Mouse (Mus musculus): ENCODE data around the gene 3100002H09Rik. TPM values are rescaled to one million over a fixed set of nuclear protein-coding genes. Genes with fewer than 3 reads are reported as not detected.

Gene 3100002H09Rik
- total and polyA plus RNA-seq, 3 experiments, result not detected

GRCm38 (mm10) chr4:124633281-124633680 is 22.7 kb upstream of the 3100002H09Rik start:
- Histone ChIP-seq H3K9ac (ENCODE audit: control insufficient read depth, low read depth, low read length, poor library complexity, severe bottlenecking) (no peak overlapping the region), H3K79me2 (ENCODE audit: control insufficient read depth, insufficient read depth, low read length, poor library complexity) (no peaks in the 10 kb centered on the region), H3K36me3 (ENCODE audit: control insufficient read depth in 1 of 2, insufficient read depth in 2 of 2, low read length in 2 of 2) (no peaks in the 10 kb centered on the region), H3K4me3 (ENCODE audit: control insufficient read depth in 1 of 2, insufficient read depth in 1 of 2, low read depth in 2 of 2, low read length in 2 of 2) (no peak overlapping the region), H3K4me1 (ENCODE audit: control insufficient read depth in 1 of 2, insufficient read depth in 2 of 2, low read length in 2 of 2) (no peaks in the 10 kb centered on the region), H3K27ac (ENCODE audit: control insufficient read depth, low read depth, low read length) (no peak overlapping the region), H3K9me3 (replicated peaks; ENCODE audit: insufficient read depth, low read length) (no peaks in the 10 kb centered on the region), H3K27me3 (ENCODE audit: control insufficient read depth in 1 of 2, insufficient read depth in 2 of 2, low read length in 2 of 2) (no peaks in the 10 kb centered on the region)
- TF ChIP-seq CTCF (IDR thresholded peaks at IDR 0.05 in 2 of 3, conservative IDR thresholded peaks at IDR 0.05 in 1 of 3; ENCODE audit: control insufficient read depth in 1 of 3, insufficient read depth in 1 of 3, low read depth in 2 of 3, low read length in 3 of 3, poor library complexity in 1 of 3, severe bottlenecking in 1 of 3) (no peak), MAFK (IDR thresholded peaks at IDR 0.05; ENCODE audit: borderline replicate concordance, low read depth, low read length) (no peak), SIN3A (IDR thresholded peaks at IDR 0.05; ENCODE audit: low read length) (no peak), EP300 (IDR thresholded peaks at IDR 0.05; ENCODE audit: low read depth in 1 of 2, low read length in 2 of 2) (no peak), MEF2A (IDR thresholded peaks at IDR 0.05; ENCODE audit: extremely low read depth, insufficient replicate concordance, low read depth, low read length, poor library complexity, severe bottlenecking) (no peak), ZKSCAN1 (IDR thresholded peaks at IDR 0.05; ENCODE audit: low read depth, low read length) (no peak), GABPA (IDR thresholded peaks at IDR 0.05; ENCODE audit: low read depth, low read length) (no peak), GATA1 (IDR thresholded peaks at IDR 0.05; ENCODE audit: low read depth, low read length) (no peak), ZMIZ1 (IDR thresholded peaks at IDR 0.05; ENCODE audit: low read depth, low read length) (no peak), USF2 (IDR thresholded peaks at IDR 0.05; ENCODE audit: borderline replicate concordance in 1 of 2, insufficient read depth in 1 of 2, low read depth in 1 of 2, low read length in 2 of 2) (no peak), NELFE (IDR thresholded peaks at IDR 0.05; ENCODE audit: low read depth, low read length) (no peak), MYC (IDR thresholded peaks at IDR 0.05; ENCODE audit: low read depth, low read length) (no peak), TAL1 (IDR thresholded peaks at IDR 0.05; ENCODE audit: low read length) (no peak), MAX (IDR thresholded peaks at IDR 0.05; ENCODE audit: low read length) (no peak), NRF1 (IDR thresholded peaks at IDR 0.05; ENCODE audit: insufficient read depth, low read depth, low read length, poor library complexity, severe bottlenecking) (no peak)
- peak; percentile 28 for DNase-seq (ENCODE audit: low read depth, low spot score)

- no peaks in the 10 kb centered on the region for H3K4me1 ChIP-seq (ENCODE audit: control insufficient read depth in 1 of 2, insufficient read depth in 2 of 2, low read length in 2 of 2)
- H3K36me3 ChIP-seq (ENCODE audit: control insufficient read depth in 1 of 2, insufficient read depth in 2 of 2, low read length in 2 of 2), result no peaks in the 10 kb centered on the region
- H3K4me3 ChIP-seq (ENCODE audit: control insufficient read depth in 1 of 2, insufficient read depth in 1 of 2, low read depth in 2 of 2, low read length in 2 of 2), result no peak overlapping the region
- H3K27ac ChIP-seq (ENCODE audit: control insufficient read depth, low read depth, low read length), result no peak overlapping the region
- no peaks in the 10 kb centered on the region for H3K9me3 ChIP-seq (replicated peaks; ENCODE audit: insufficient read depth, low read length)
- H3K27me3 ChIP-seq (ENCODE audit: control insufficient read depth in 1 of 2, insufficient read depth in 2 of 2, low read length in 2 of 2), result no peaks in the 10 kb centered on the region
- no peak for DNase-seq (ENCODE audit: low read depth, low spot score)
- TF ChIP-seq MEF2A (IDR thresholded peaks at IDR 0.05; ENCODE audit: extremely low read depth, insufficient replicate concordance, low read depth, low read length, poor library complexity, severe bottlenecking) (no peak), CTCF (IDR thresholded peaks at IDR 0.05 in 2 of 3, conservative IDR thresholded peaks at IDR 0.05 in 1 of 3; ENCODE audit: control insufficient read depth in 1 of 3, insufficient read depth in 1 of 3, low read depth in 2 of 3, low read length in 3 of 3, poor library complexity in 1 of 3, severe bottlenecking in 1 of 3) (no peak), ZKSCAN1 (IDR thresholded peaks at IDR 0.05; ENCODE audit: low read depth, low read length) (no peak), GATA1 (IDR thresholded peaks at IDR 0.05; ENCODE audit: low read depth, low read length) (no peak), POLR2AphosphoS5 (IDR thresholded peaks at IDR 0.05; ENCODE audit: borderline replicate concordance, low read depth, low read length) (no peak), TCF12 (IDR thresholded peaks at IDR 0.05; ENCODE audit: low read depth, low read length) (no peak), KAT2A (conservative IDR thresholded peaks at IDR 0.05; ENCODE audit: low read depth, low read length) (no peak)
- H3K79me2 ChIP-seq (ENCODE audit: control insufficient read depth, insufficient read depth, low read length, poor library complexity), result no peaks in the 10 kb centered on the region
- H3K9ac ChIP-seq (ENCODE audit: control insufficient read depth, low read depth, low read length, poor library complexity, severe bottlenecking), result no peak overlapping the region
These were observed 22.3 kb upstream of the 3100002H09Rik start for GRCm38 (mm10) chr4:124632856-124633255.

Measured in MEL (cell line).